Mouse (Mus musculus) heart, adult 2 months (tissue): ENCODE measurements around the gene Nudt3.

Experiments used
- CTCF ChIP-seq: fragments of 200-600 bp; IDR thresholded peaks from 2 replicates; pipeline ENCODE4 v1.8.1; 2022; ENCODE audit warnings: antibody characterized with exemption, mild to moderate bottlenecking, moderate library complexity
- EP300 ChIP-seq: fragments of 200-500 bp; IDR thresholded peaks from 2 replicates; pipeline ENCODE4 v1.6.1; 2011; ENCODE audit warnings: low read depth, low read length, control low read depth; ENCODE audit not compliant: insufficient read depth

- TF ChIP-seq CTCF (no peak), EP300 (no peak)
Measured at GRCm38 (mm10) chr17:27563771-27564244, 59.5 kb downstream of the Nudt3 start.
